Mouse (Mus musculus) R1 (cell line): ENCODE data around the gene Picalm.

Source experiments
- DNase-seq: peaks from one replicate; pipeline ENCODE4 v3.0.0-alpha.2; 2018; ENCODE audit warnings: low read depth, low spot score

Picalm gene

GRCm38 (mm10) chr7:90129732-90130392 lies at the start of gene Picalm:
Gene Picalm, plus strand, starts transcription at chr7:90130213.
- peak; percentile 93 for DNase-seq

GRCm38 (mm10) chr7:90083799-90084198 lies 46.2 kb upstream of the Picalm start:
- DNase-seq = no peak

DNA sequence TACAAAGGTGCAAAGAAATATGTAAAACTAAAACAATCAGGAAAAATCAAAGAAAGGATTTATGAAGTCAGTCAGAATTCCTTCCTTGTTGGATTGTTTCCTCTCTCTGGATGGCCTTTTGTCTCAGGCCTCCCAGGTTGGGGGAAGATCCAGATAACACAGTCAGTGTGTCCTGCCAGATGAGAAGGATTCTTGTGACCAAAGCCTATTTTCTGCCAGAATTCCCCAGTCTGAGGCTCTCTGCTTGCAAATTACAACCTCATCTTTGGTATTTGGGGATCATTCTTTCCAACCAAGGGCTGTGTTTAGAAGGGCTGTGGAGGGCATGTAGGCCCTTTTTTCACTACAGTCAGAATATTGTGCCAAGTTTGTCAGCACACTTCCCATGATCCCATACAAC lies 45.5 kb upstream of the Picalm start:
- no peak for DNase-seq

GRCm38 (mm10) chr7:90085713-90086112 lies 44.3 kb upstream of the Picalm start:
- DNase-seq = no peak

DNA sequence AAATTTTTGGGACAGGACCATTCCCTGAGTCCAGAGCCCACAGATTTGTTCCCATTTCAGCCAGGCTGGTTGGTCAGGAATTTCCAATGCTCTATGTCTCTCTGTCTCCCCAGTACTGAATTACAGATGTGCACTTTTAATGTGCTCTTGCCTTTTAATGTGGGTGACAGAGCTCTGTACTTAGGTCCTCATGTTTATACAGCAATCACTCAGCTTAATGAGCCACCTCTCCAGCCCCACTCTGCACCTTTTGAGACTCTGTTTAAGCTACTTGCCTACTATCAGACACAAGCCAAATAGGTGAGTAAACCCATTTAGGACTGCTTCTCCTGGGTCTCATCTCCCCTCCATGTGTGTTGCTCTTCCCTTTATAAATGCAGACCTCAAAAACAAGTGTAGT lies 43.2 kb upstream of the Picalm start:
- no peak for DNase-seq

GRCm38 (mm10) chr7:90090996-90091395 lies 39.0 kb upstream of the Picalm start:
- DNase-seq = no peak

GRCm38 (mm10) chr7:90091756-90092155 lies 38.3 kb upstream of the Picalm start:
- DNase-seq = no peak

GRCm38 (mm10) chr7:90092452-90093450 lies 37.3 kb upstream of the Picalm start:
- no peak for DNase-seq

DNA sequence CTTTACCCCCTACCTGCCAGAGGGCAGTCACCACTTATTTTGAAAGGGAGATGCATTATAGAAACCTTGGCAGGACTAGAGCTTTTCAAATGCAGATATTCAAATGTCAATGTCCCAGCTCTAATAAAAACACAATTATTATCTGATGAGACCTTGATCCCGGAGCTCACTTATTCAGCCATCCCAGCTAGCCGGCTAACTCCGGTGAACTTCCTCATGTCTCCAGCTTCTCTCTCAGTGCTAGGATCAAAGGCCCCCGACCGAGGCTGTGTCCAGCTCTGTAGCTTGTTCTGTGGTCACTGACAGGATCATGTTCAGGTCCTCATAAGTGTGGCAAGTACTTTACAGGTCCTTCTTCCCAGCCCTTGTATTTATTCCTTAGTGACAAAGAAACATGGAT lies 34.9 kb upstream of the Picalm start:
- no peak for DNase-seq

DNA sequence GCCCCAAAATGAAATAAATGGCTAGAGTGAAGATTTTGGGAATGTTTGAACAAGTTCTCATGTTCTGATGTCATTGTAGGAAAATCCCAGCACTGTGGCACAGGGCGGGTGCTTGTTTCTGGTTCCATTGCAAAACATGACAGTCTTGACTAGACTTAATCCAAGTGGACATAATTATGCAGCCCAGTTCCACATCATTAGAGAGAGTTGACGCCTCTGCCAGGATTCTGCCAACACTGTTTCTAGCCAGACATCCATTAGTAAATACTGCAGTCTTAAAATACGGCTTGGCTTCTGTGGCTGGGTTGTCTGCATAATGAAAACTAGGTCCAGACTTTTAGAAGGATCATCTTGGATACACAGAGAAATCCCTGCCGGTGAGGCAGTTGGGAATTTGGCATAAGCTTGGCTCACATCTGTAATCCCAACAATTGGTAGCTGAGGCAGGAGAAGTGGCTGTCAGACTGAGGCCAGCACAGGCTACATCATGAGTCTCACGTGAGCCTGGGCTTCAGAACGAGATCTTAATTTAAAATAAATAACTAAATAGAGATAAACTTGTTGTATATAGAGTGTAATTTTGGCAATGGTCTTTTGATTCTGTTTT lies 34.1 kb upstream of the Picalm start:
- DNase-seq = no peak

GRCm38 (mm10) chr7:90096609-90097008 lies 33.4 kb upstream of the Picalm start:
- no peak for DNase-seq

DNA sequence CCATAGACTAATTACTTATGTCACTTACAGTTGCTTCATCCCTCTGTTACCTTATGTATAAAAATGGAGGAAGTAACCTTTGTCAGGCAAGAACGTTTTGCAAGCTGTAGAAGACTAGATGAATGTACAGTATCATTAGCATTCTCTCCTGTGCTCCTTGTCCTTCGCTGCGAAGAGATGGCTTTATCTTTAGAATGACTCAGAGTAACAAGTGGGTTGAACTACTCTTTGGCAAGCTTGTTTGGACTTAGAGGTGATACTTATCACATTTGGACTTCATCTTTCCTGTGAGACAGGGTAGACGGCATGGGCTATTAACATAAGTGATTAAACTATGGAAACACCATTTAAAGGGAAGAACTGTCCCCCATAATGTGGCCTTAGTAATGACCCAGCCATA lies 31.8 kb upstream of the Picalm start:
- DNase-seq = no peak

DNA sequence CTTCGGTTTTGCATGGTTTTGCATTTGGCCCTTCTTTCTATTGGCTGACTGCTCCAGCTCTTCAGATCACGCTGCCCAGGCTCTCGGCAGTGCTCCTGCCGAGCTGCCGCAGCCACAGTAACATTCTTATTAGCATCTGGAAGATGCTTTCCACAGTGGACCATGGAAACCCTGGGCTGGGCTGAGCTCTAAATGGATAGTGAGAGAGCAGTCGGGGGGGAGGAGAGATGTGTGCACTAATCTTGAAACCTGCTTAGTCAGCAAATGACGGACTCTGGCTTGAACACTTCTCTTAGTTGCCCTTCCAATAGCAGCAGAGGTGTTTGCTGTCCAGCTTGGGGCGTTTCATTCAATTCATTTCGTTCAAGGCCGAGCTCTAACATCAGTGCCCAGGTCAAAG lies 30.8 kb upstream of the Picalm start:
- peak; percentile 22 for DNase-seq

DNA sequence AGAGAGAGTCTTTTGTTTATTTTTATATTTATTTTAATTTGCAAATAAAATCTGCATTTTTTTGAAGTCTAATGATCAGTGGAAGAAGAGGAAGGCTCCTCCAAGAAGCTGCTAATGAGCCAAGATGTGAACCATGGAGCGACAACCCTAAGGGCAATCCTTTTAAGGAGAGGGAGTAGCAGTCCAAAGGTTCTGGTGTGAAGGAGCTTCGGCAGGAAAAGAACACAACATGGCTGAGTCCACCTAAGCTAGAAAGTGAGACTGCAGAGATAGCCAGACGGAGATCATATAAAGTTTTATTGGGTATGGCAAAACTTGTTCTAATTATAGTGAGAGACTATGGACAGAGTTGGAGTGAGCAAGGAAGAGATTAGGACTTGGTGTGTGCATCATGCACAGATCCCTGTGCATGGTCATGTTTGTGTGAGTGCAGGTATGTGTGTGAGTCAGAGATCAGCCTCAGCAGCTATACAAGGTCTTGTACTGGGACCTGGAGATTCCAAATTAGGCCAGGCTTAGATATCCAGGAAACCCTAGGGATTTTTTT lies 29.3 kb upstream of the Picalm start:
- no peak for DNase-seq

GRCm38 (mm10) chr7:90116100-90116499 lies 13.9 kb upstream of the Picalm start:
- no peak for DNase-seq

DNA sequence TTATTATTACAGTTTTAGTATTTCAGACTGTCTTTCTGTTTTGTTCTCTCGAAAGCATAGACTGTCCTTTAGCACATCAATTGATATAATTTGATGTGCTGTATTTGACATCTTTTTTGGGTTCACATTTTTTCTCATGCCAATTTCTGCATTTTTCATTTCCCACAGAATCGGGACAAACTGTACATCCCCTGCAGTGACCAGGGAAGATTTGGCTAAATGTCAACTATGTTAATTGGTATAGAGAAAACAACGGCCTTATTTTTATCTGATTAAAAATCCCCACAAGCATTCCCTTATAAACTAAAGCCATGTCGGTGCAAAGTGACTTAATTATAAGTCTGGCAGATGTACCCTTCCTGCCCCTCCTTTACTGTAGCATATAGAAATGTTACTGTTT lies 9.9 kb upstream of the Picalm start:
- DNase-seq = no peak

GRCm38 (mm10) chr7:90124991-90125390 lies 5.0 kb upstream of the Picalm start:
- no peak for DNase-seq

- no peak for DNase-seq
Measured at GRCm38 (mm10) chr7:90128631-90129200, 1.3 kb upstream of the Picalm start.

DNA sequence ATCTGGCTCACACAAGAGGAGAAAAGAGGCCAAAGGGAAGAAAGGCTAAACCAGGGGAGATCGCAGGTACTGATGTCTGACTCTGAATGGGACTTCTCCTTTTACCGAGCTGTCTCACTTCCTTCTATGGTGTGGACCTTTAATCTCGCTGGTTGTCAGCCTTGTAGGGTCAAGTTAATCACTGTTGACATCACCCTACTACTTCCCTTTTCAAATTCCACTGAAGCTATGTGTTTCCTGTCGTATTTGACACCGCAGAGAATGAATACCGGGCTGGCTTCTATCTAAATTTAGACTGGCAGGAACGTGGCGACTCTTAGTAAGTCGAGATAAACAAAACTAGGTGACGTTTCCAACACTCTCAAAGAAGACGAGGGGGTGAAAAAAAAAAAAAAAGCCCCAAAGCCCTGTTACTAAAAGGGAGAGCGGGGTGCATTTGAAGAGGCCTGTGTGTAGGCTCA lies 712 bp upstream of the Picalm start:
- DNase-seq = no peak

- peak; percentile 49 for DNase-seq
Measured at GRCm38 (mm10) chr7:90130501-90131375, 725 bp downstream of the Picalm start.

- DNase-seq = no peak
Measured at GRCm38 (mm10) chr7:90131376-90131651, 1.3 kb downstream of the Picalm start.
